Mouse (Mus musculus) MEL (cell line): ENCODE data around the gene Pdzd7. TPM values are rescaled to one million over a fixed set of nuclear protein-coding genes. Genes with fewer than 3 reads are reported as not detected.

ENCODE experiments used
- DNase-seq: peaks from one replicate; pipeline ENCODE4 v3.0.0; 2011; ENCODE audit warnings: low read depth, low spot score
- H3K27ac ChIP-seq: 2 replicates; pipeline ENCODE4 v1.5.1; 2012; ENCODE audit warnings: low read depth, mild to moderate bottlenecking, control low read depth, low read length, moderate library complexity; ENCODE audit not compliant: control insufficient read depth
- H3K27me3 ChIP-seq, 2 experiments: fragments of 150-350 bp in 1 of 2; sonication (generic) in 1 of 2; 2 replicates each; pipeline ENCODE4 v1.6.1; 2012; ENCODE audit warnings: low read length in 2 of 2, mild to moderate bottlenecking in 2 of 2, improper control_type of control experiment in 1 of 2, moderate library complexity in 1 of 2; ENCODE audit not compliant: insufficient read depth in 2 of 2, control insufficient read depth in 1 of 2
- H3K36me3 ChIP-seq, 2 experiments: 2 replicates each; pipeline ENCODE4 v1.6.1; 2012 to 2014; ENCODE audit warnings: low read length in 2 of 2, improper control_type of control experiment in 1 of 2, inconsistent platforms in 1 of 2, mild to moderate bottlenecking in 1 of 2; ENCODE audit not compliant: insufficient read depth in 2 of 2, control insufficient read depth in 1 of 2
- H3K4me1 ChIP-seq, 2 experiments: fragments of 150-350 bp in 1 of 2; sonication (generic) in 1 of 2; 2 replicates each; pipeline ENCODE4 v1.6.1; 2012; ENCODE audit warnings: low read length in 2 of 2, improper control_type of control experiment in 1 of 2, mild to moderate bottlenecking in 1 of 2; ENCODE audit not compliant: insufficient read depth in 2 of 2, control insufficient read depth in 1 of 2
- H3K4me3 ChIP-seq, 2 experiments: fragments of 150-350 bp in 1 of 2; sonication (generic) in 1 of 2; 2 replicates each; pipeline ENCODE4 v1.5.1; 2012; ENCODE audit warnings: low read depth in 2 of 2, low read length in 2 of 2, mild to moderate bottlenecking in 2 of 2, moderate library complexity in 2 of 2, control low read depth in 1 of 2, improper control_type of control experiment in 1 of 2; ENCODE audit not compliant: control insufficient read depth in 1 of 2, insufficient read depth in 1 of 2
- H3K79me2 ChIP-seq: 2 replicates; pipeline ENCODE4 v1.6.1; 2012; ENCODE audit warnings: mild to moderate bottlenecking, low read length, moderate library complexity; ENCODE audit not compliant: control insufficient read depth, poor library complexity, insufficient read depth
- H3K9ac ChIP-seq: 2 replicates; pipeline ENCODE4 v1.6.1; 2012; ENCODE audit warnings: low read depth, mild to moderate bottlenecking, control low read depth, low read length, moderate library complexity; ENCODE audit not compliant: control insufficient read depth, poor library complexity, severe bottlenecking
- H3K9me3 ChIP-seq: fragments of 150-350 bp; sonication (generic); replicated peaks from 2 replicates; pipeline ENCODE4 v1.6.1; 2012; ENCODE audit warnings: mild to moderate bottlenecking, low read length, improper control_type of control experiment, moderate library complexity; ENCODE audit not compliant: insufficient read depth
- BHLHE40 ChIP-seq: IDR thresholded peaks from 2 replicates; pipeline ENCODE4 v1.6.1; 2012; ENCODE audit warnings: low read depth, mild to moderate bottlenecking, inconsistent platforms, low read length, improper control_type of control experiment, borderline replicate concordance
- CHD2 ChIP-seq: IDR thresholded peaks from 2 replicates; pipeline ENCODE4 v1.6.1; 2011; ENCODE audit warnings: low read length, improper control_type of control experiment
- CTCF ChIP-seq, 3 experiments: IDR thresholded peaks in 2 of 3; conservative IDR thresholded peaks in 1 of 3; 2 replicates each; pipeline ENCODE4 v1.5.1; 2011 to 2012; ENCODE audit warnings: low read length in 3 of 3, low read depth in 2 of 3, mild to moderate bottlenecking in 2 of 3, improper control_type of control experiment in 1 of 3, inconsistent platforms in 1 of 3, mixed read lengths in 1 of 3, moderate library complexity in 1 of 3; ENCODE audit not compliant: control insufficient read depth in 1 of 3, insufficient read depth in 1 of 3, poor library complexity in 1 of 3, severe bottlenecking in 1 of 3
- E2F4 ChIP-seq: IDR thresholded peaks from 2 replicates; pipeline ENCODE4 v1.6.1; 2011; ENCODE audit warnings: low read depth, low read length, improper control_type of control experiment, borderline replicate concordance
- EP300 ChIP-seq, 2 experiments: IDR thresholded peaks; 2 replicates each; pipeline ENCODE4 v1.6.1; 2011; ENCODE audit warnings: improper control_type of control experiment in 2 of 2, low read length in 2 of 2, low read depth in 1 of 2, mild to moderate bottlenecking in 1 of 2
- GABPA ChIP-seq: IDR thresholded peaks from 2 replicates; pipeline ENCODE4 v1.6.1; 2012; ENCODE audit warnings: low read depth, mild to moderate bottlenecking, inconsistent platforms, low read length, improper control_type of control experiment, moderate library complexity
- GATA1 ChIP-seq: IDR thresholded peaks from 2 replicates; pipeline ENCODE4 v1.6.1; 2011; ENCODE audit warnings: low read depth, low read length, improper control_type of control experiment
- JUND ChIP-seq: IDR thresholded peaks from 2 replicates; pipeline ENCODE4 v1.6.1; 2011; ENCODE audit warnings: low read depth, mild to moderate bottlenecking, improper control_type of control experiment, low read length
- KAT2A ChIP-seq: conservative IDR thresholded peaks from 2 replicates; pipeline ENCODE4 v1.6.1; 2012; ENCODE audit warnings: low read depth, low read length, improper control_type of control experiment, inconsistent platforms
- MAFK ChIP-seq: IDR thresholded peaks from 2 replicates; pipeline ENCODE4 v1.6.1; 2011; ENCODE audit warnings: low read depth, mild to moderate bottlenecking, low read length, improper control_type of control experiment, borderline replicate concordance
- MAX ChIP-seq: IDR thresholded peaks from 2 replicates; pipeline ENCODE4 v1.6.1; 2011; ENCODE audit warnings: low read length, improper control_type of control experiment
- MAZ ChIP-seq: IDR thresholded peaks from 2 replicates; pipeline ENCODE4 v1.6.1; 2012; ENCODE audit warnings: low read depth, mild to moderate bottlenecking, inconsistent platforms, low read length, improper control_type of control experiment
- MXI1 ChIP-seq: IDR thresholded peaks from 2 replicates; pipeline ENCODE4 v1.6.1; 2011; ENCODE audit warnings: mild to moderate bottlenecking, low read depth, low read length, improper control_type of control experiment
- NELFE ChIP-seq: IDR thresholded peaks from 2 replicates; pipeline ENCODE4 v1.6.1; 2011; ENCODE audit warnings: low read depth, low read length, improper control_type of control experiment
- NRF1 ChIP-seq: IDR thresholded peaks from 2 replicates; pipeline ENCODE4 v1.6.1; 2014; ENCODE audit warnings: low read depth, mild to moderate bottlenecking, inconsistent platforms, low read length, improper control_type of control experiment, moderate library complexity; ENCODE audit not compliant: poor library complexity, insufficient read depth, severe bottlenecking
- POLR2AphosphoS2 ChIP-seq: IDR thresholded peaks from 2 replicates; pipeline ENCODE4 v1.6.1; 2011; ENCODE audit warnings: low read length, improper control_type of control experiment
- POLR2AphosphoS5 ChIP-seq: IDR thresholded peaks from 2 replicates; pipeline ENCODE4 v1.6.1; 2012; ENCODE audit warnings: low read depth, borderline replicate concordance, mild to moderate bottlenecking, inconsistent platforms, low read length, moderate library complexity, mixed read lengths
- RAD21 ChIP-seq: IDR thresholded peaks from 2 replicates; pipeline ENCODE4 v1.6.1; 2011; ENCODE audit warnings: mild to moderate bottlenecking, low read depth, low read length, improper control_type of control experiment
- SIN3A ChIP-seq: IDR thresholded peaks from 2 replicates; pipeline ENCODE4 v1.6.1; 2012; ENCODE audit warnings: low read length, improper control_type of control experiment, inconsistent platforms
- SMC3 ChIP-seq: IDR thresholded peaks from 2 replicates; pipeline ENCODE4 v1.6.1; 2011; ENCODE audit warnings: low read depth, low read length, improper control_type of control experiment
- TAL1 ChIP-seq: IDR thresholded peaks from 2 replicates; pipeline ENCODE4 v1.6.1; 2012; ENCODE audit warnings: mild to moderate bottlenecking, inconsistent platforms, low read length, moderate library complexity, mixed read lengths
- TBP ChIP-seq: IDR thresholded peaks from 2 replicates; pipeline ENCODE4 v1.8.0; 2011; ENCODE audit warnings: low read depth, low read length, improper control_type of control experiment
- TCF12 ChIP-seq: IDR thresholded peaks from 2 replicates; pipeline ENCODE4 v1.6.1; 2014; ENCODE audit warnings: low read depth, mild to moderate bottlenecking, inconsistent platforms, low read length, improper control_type of control experiment, moderate library complexity
- UBTF ChIP-seq: IDR thresholded peaks from 2 replicates; pipeline ENCODE4 v1.6.1; 2012; ENCODE audit warnings: low read depth, mild to moderate bottlenecking, inconsistent platforms, low read length, improper control_type of control experiment, moderate library complexity, borderline replicate concordance; ENCODE audit not compliant: insufficient read depth
- USF2 ChIP-seq, 2 experiments: IDR thresholded peaks; 2 replicates each; pipeline ENCODE4 v1.6.1; 2011 to 2012; ENCODE audit warnings: improper control_type of control experiment in 2 of 2, low read length in 2 of 2, borderline replicate concordance in 1 of 2, inconsistent platforms in 1 of 2, low read depth in 1 of 2, mild to moderate bottlenecking in 1 of 2; ENCODE audit not compliant: insufficient read depth in 1 of 2
- ZC3H11A ChIP-seq: IDR thresholded peaks from 2 replicates; pipeline ENCODE4 v1.6.1; 2012; ENCODE audit warnings: low read depth, mild to moderate bottlenecking, inconsistent platforms, low read length, improper control_type of control experiment
- ZKSCAN1 ChIP-seq: IDR thresholded peaks from 2 replicates; pipeline ENCODE4 v1.6.1; 2012; ENCODE audit warnings: low read depth, mild to moderate bottlenecking, inconsistent platforms, low read length, improper control_type of control experiment, moderate library complexity
- ZMIZ1 ChIP-seq: IDR thresholded peaks from 2 replicates; pipeline ENCODE4 v1.6.1; 2012; ENCODE audit warnings: low read depth, mild to moderate bottlenecking, inconsistent platforms, low read length, improper control_type of control experiment, moderate library complexity
- polyA plus RNA-seq, 2 experiments: library from polyadenylated mRNA; stranded (reverse) in 1 of 2; unstranded in 1 of 2; fragments of >175 nt in 1 of 2; fragments of >200 nt in 1 of 2; gene quantifications; 2 replicates each; pipeline versions ENCODE4 v1.2.1 to v1.2.4; 2012; ENCODE audit warnings: low replicate concordance in 2 of 2, low read depth in 1 of 2; ENCODE audit not compliant: insufficient read length in 2 of 2, insufficient read depth in 1 of 2, missing spikeins in 1 of 2
- total RNA-seq: library from RNA; depleted of rRNA; stranded (reverse); fragments of 300-350 nt; gene quantifications from 2 replicates; pipeline ENCODE4 v1.2.3, GENCODE M21; 2012

The Pdzd7 gene
- total and polyA plus RNA-seq, 3 experiments = 0.08 to 0.56 TPM; not detected in 1

GRCm38 (mm10) chr19:45056364-45056763 is 10.8 kb upstream of the Pdzd7 start:
- TF ChIP-seq GATA1 = 0 out of 2 replicates have a peak, but pooled peaks have one; percentile 21
- no peak for TF ChIP-seq ZKSCAN1
- TF ChIP-seq MXI1 = 0 out of 2 replicates have a peak, but pooled peaks have one; percentile 24
- peak; percentile 78 for TF ChIP-seq MAZ
- no peak for TF ChIP-seq KAT2A
- TF ChIP-seq RAD21 = peak; percentile 96
- TF ChIP-seq SIN3A = peak; percentile 65; the same call in 1 of the 2 replicates
- TF ChIP-seq ZC3H11A = peak; percentile 86
- TF ChIP-seq CTCF (IDR thresholded peaks at IDR 0.05 in 2 of 3, conservative IDR thresholded peaks at IDR 0.05 in 1 of 3; ENCODE audit: control insufficient read depth in 1 of 3, insufficient read depth in 1 of 3, low read depth in 2 of 3, low read length in 3 of 3, poor library complexity in 1 of 3, severe bottlenecking in 1 of 3) = peak; percentile 71 to 98 (median 76)
- TF ChIP-seq SMC3 = peak; percentile 78
- peak; percentile 56; the same call in 1 of the 2 replicates for TF ChIP-seq JUND
- H3K79me2 ChIP-seq = peaks cover 3% of the 10 kb centered on the region; the same call in 1 of the 2 replicates
- no peaks in the 10 kb centered on the region for H3K27me3 ChIP-seq
- peaks cover 13 to 32% of the 10 kb centered on the region in 2 experiments for H3K4me1 ChIP-seq
- no peak overlapping the region for H3K4me3 ChIP-seq
- H3K27ac ChIP-seq = no peak overlapping the region
- no peak overlapping the region for H3K9ac ChIP-seq
- peak; percentile 84 for DNase-seq
- H3K9me3 ChIP-seq = no peaks in the 10 kb centered on the region
- peaks cover 0 to 29% of the 10 kb centered on the region in 2 experiments; a peak in 2 of 4 replicates for H3K36me3 ChIP-seq

GRCm38 (mm10) chr19:45054892-45055690 is 9.6 kb upstream of the Pdzd7 start:
- Histone ChIP-seq H3K9me3 (no peaks in the 10 kb centered on the region), H3K79me2 (peaks cover 3% of the 10 kb centered on the region; the same call in 1 of the 2 replicates), H3K9ac (no peak overlapping the region), H3K27me3 (no peaks in the 10 kb centered on the region), H3K36me3 (peaks cover 0 to 25% of the 10 kb centered on the region in 2 experiments; a peak in 2 of 4 replicates), H3K4me1 (peaks cover 10 to 31% of the 10 kb centered on the region in 2 experiments), H3K4me3 (no peak overlapping the region), H3K27ac (peak overlapping the region; percentile 14; the same call in 1 of the 2 replicates)
- peak; percentile 56 for DNase-seq
- TF ChIP-seq E2F4 = no peak
- no peak for TF ChIP-seq JUND
- TF ChIP-seq TAL1 = no peak
- TF ChIP-seq KAT2A = no peak
- peak; percentile 55; the same call in 1 of the 2 replicates for TF ChIP-seq TCF12
- no peak for TF ChIP-seq NRF1
- no peak for TF ChIP-seq ZC3H11A
- TF ChIP-seq NELFE = no peak
- TF ChIP-seq ZKSCAN1 = no peak
- no peak for TF ChIP-seq UBTF
- TF ChIP-seq POLR2AphosphoS5 = no peak
- TF ChIP-seq CHD2 = no peak
- no peak for TF ChIP-seq TBP
- no peak for TF ChIP-seq ZMIZ1
- 0 out of 2 replicates have a peak, but pooled peaks have one; percentile 42 for TF ChIP-seq MXI1
- TF ChIP-seq EP300 (IDR thresholded peaks at IDR 0.05; ENCODE audit: low read depth in 1 of 2, low read length in 2 of 2) = peak; percentile 57 to 69
- 0 out of 2 replicates have a peak, but pooled peaks have one; percentile 29 for TF ChIP-seq MAX
- TF ChIP-seq USF2 (IDR thresholded peaks at IDR 0.05; ENCODE audit: borderline replicate concordance in 1 of 2, insufficient read depth in 1 of 2, low read depth in 1 of 2, low read length in 2 of 2) = no peak
- TF ChIP-seq GATA1 = peak; percentile 84
- TF ChIP-seq SMC3 = 0 out of 2 replicates have a peak, but pooled peaks have one; percentile 14
- no peak for TF ChIP-seq GABPA
- no peak for TF ChIP-seq MAFK
- no peak for TF ChIP-seq BHLHE40
- TF ChIP-seq POLR2AphosphoS2 = no peak
